27 mouse cellular contexts compared by ENCODE assay signal in the genomic region with DNA sequence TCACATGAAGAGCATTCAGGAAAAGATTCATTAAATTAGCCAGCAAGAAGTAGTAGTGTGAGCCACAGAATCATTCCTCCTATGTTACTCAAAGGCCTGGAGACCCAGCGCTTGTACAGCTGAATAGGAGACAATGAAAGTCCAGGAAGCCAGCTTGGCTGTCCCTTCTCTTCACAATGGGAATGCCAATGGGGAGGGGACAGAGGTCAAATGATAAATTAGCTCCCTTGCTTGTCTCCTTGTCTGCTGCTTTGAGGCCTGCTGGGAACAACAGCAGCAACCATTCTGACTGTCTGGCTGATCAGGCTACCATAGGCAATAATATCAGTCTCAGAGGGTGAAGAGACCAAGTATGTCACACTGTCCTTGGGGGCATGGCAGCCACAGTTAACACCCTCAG.
A peak's percentile ranks its signal among the peaks of the same experiment; 100 is the strongest.
DNase-seq lines count a peak whose midpoint lies in the region; ATAC-seq lines count a peak whose summit lies in the region.
"Had no signal": no experiment of that assay in that cellular context is flagged by ENCODE, and none has a peak within 500 bp of the region (broad histone marks: within the 10 kb centered on the region; RNA-seq: fewer than 3 reads in every experiment).

No protein-coding gene starts in this region.

- whole genome bisulfite sequencing in hindbrain, embryonic 10.5 days, result 24% methylated on average over 1 of the region's 1 CpGs
- 19% methylated on average over 1 of the region's 1 CpGs for WGBS in hindbrain, embryonic 16.5 days

- no peak overlapping the region for H3K4me2 ChIP-seq in hindbrain, embryonic 16.5 days (ENCODE audit: low read length)
- H3K4me2 ChIP-seq: embryonic facial prominence, embryonic 12.5 days; embryonic facial prominence, embryonic 15.5 days; forebrain, embryonic 15.5 days; heart, embryonic 13.5 days; hindbrain, embryonic 15.5 days; intestine, embryonic 15.5 days had no signal

- peak; percentile 38 for DNase-seq in hindbrain, embryonic 10.5 days (ENCODE audit: low spot score)
- peak; percentile 44 for DNase-seq in retina, embryonic 14.5 days (ENCODE audit: low spot score)
- no peak for DNase-seq in retina, postnatal 1 day
- peak; percentile 63 for DNase-seq in embryo, embryonic 10.5 days (ENCODE audit: low spot score)
- DNase-seq in mesoderm, embryonic 11.5 days (ENCODE audit: low read depth, low spot score), result peak; percentile 53
- no peak for DNase-seq in right cerebral cortex, postnatal 25 days
- DNase-seq in kidney, adult 9 months, result no peak
- DNase-seq: adrenal gland, adult 8-10 months; adrenal gland, postnatal 25 days; B cell, adult 2 months; cerebellum, adult 11-12 months; cerebellum, adult 8-10 months; cerebellum, postnatal 10 days; gastrocnemius, postnatal 25 days; heart, adult 2 months; heart, postnatal 14 days; kidney, adult 11 months had no signal

- H3K4me3 ChIP-seq in hindbrain, embryonic 10.5 days, result no peak overlapping the region
- no peak overlapping the region for H3K4me3 ChIP-seq in hindbrain, embryonic 16.5 days (ENCODE audit: low read length)
- H3K4me3 ChIP-seq: embryonic facial prominence, embryonic 12.5 days; embryonic facial prominence, embryonic 15.5 days; forebrain, embryonic 15.5 days; heart, adult 2 months; heart, embryonic 10.5 days; heart, embryonic 13.5 days; hindbrain, embryonic 15.5 days; intestine, embryonic 15.5 days had no signal

- H3K27me3 ChIP-seq in hindbrain, embryonic 10.5 days (ENCODE audit: insufficient read depth, poor library complexity, severe bottlenecking), result peaks cover 50% of the 10 kb centered on the region
- no peaks in the 10 kb centered on the region; the same call in 1 of the 2 replicates for H3K27me3 ChIP-seq in hindbrain, embryonic 16.5 days (replicated peaks; ENCODE audit: control insufficient read depth, insufficient read depth, low read length)
- H3K27me3 ChIP-seq: embryonic facial prominence, embryonic 12.5 days; embryonic facial prominence, embryonic 15.5 days; forebrain, embryonic 15.5 days; heart, embryonic 13.5 days; hindbrain, embryonic 15.5 days; intestine, embryonic 15.5 days had no signal

- peaks cover 20% of the 10 kb centered on the region for H3K4me1 ChIP-seq in hindbrain, embryonic 10.5 days (replicated peaks)
- peaks cover 4% of the 10 kb centered on the region; the same call in 1 of the 2 replicates for H3K4me1 ChIP-seq in hindbrain, embryonic 16.5 days (ENCODE audit: control insufficient read depth, insufficient read depth, low read depth, low read length)
- H3K4me1 ChIP-seq: embryonic facial prominence, embryonic 12.5 days; embryonic facial prominence, embryonic 15.5 days; heart, embryonic 10.5 days; intestine, embryonic 15.5 days had no signal

- H3K36me3 ChIP-seq in hindbrain, embryonic 10.5 days, result peaks cover 6% of the 10 kb centered on the region; the same call in 1 of the 2 replicates
- H3K36me3 ChIP-seq in hindbrain, embryonic 16.5 days (ENCODE audit: control insufficient read depth, insufficient read depth, low read length), result no peaks in the 10 kb centered on the region; the same call in 1 of the 2 replicates
- H3K36me3 ChIP-seq: embryonic facial prominence, embryonic 15.5 days; forebrain, embryonic 15.5 days; G1E; heart, embryonic 10.5 days; heart, embryonic 13.5 days; hindbrain, embryonic 15.5 days; intestine, embryonic 15.5 days had no signal

- ATAC-seq in hindbrain, embryonic 16.5 days, result no peak
- ATAC-seq: activated CD4-positive, CD25-positive, alpha-beta regulatory T cell, adult 4 months; forebrain, embryonic 15.5 days; intestine, embryonic 15.5 days had no signal

- no peak overlapping the region for H3K9ac ChIP-seq in hindbrain, embryonic 16.5 days (ENCODE audit: low read depth, low read length)
- H3K9ac ChIP-seq: embryonic facial prominence, embryonic 12.5 days; embryonic facial prominence, embryonic 15.5 days; forebrain, embryonic 15.5 days; heart, embryonic 13.5 days; hindbrain, embryonic 15.5 days; intestine, embryonic 15.5 days had no signal

- H3K9me3 ChIP-seq in hindbrain, embryonic 10.5 days, result peaks cover 7% of the 10 kb centered on the region
- H3K9me3 ChIP-seq in hindbrain, embryonic 16.5 days (ENCODE audit: control insufficient read depth, low read length), result no peaks in the 10 kb centered on the region
- H3K9me3 ChIP-seq: embryonic facial prominence, embryonic 12.5 days; embryonic facial prominence, embryonic 15.5 days; forebrain, embryonic 15.5 days; G1E; heart, embryonic 10.5 days; heart, embryonic 13.5 days; hindbrain, embryonic 15.5 days; intestine, embryonic 15.5 days had no signal

- H3K27ac ChIP-seq in hindbrain, embryonic 10.5 days, result peak overlapping the region; percentile 4
- H3K27ac ChIP-seq in hindbrain, embryonic 16.5 days (ENCODE audit: low read depth, low read length), result no peak overlapping the region
- H3K27ac ChIP-seq: embryonic facial prominence, embryonic 12.5 days; embryonic facial prominence, embryonic 15.5 days; forebrain, embryonic 15.5 days; heart, adult 2 months; heart, embryonic 10.5 days; heart, embryonic 13.5 days; hindbrain, embryonic 15.5 days; intestine, embryonic 15.5 days had no signal

Comparison
In these comparisons a context has a peak if more than half of its experiments do, and no peak if none do; other contexts are left out.
1. DNase-seq: peak in hindbrain, embryonic 10.5 days (single experiment), retina, embryonic 14.5 days (single experiment), embryo, embryonic 10.5 days (single experiment) and mesoderm, embryonic 11.5 days (single experiment); none in retina, postnatal 1 day (single experiment), right cerebral cortex, postnatal 25 days (single experiment) and kidney, adult 9 months (single experiment).